Mouse (Mus musculus) lung, postnatal 0 days (tissue): Measurements from ENCODE around the gene Podxl2. TPM values are rescaled to one million over a fixed set of nuclear protein-coding genes. Genes with fewer than 3 reads are reported as not detected.
A peak's percentile ranks its signal among the peaks of the same experiment; 100 is the strongest.

Experiments used
- ATAC-seq: fragments of 200-750 bp; cut with Nextera tagmentation; 2 replicates; pipeline ENCODE4 v1.8.0; 2017; ENCODE audit warnings: moderate library complexity
- DNase-seq: peaks from one replicate; pipeline ENCODE4 v3.0.0-alpha.2; 2016; ENCODE audit warnings: low spot score
- H3K27ac ChIP-seq: fragments of 300-500 bp; sonication (generic); 2 replicates; pipeline ENCODE4 v1.5.1; 2014; ENCODE audit warnings: antibody characterized with exemption, mild to moderate bottlenecking, low read length, mixed read lengths
- H3K27me3 ChIP-seq: fragments of 300-500 bp; sonication (generic); replicated peaks from 2 replicates; pipeline ENCODE4 v1.6.1; 2014; ENCODE audit warnings: low read length, mixed read lengths; ENCODE audit not compliant: insufficient read depth
- H3K36me3 ChIP-seq: fragments of 300-500 bp; sonication (generic); 2 replicates; pipeline ENCODE4 v1.6.1; 2014; ENCODE audit warnings: low read length, mixed read lengths; ENCODE audit not compliant: insufficient read depth
- H3K4me1 ChIP-seq: fragments of 300-500 bp; sonication (generic); 2 replicates; pipeline ENCODE4 v1.6.1; 2014; ENCODE audit warnings: antibody characterized with exemption, low read depth, low read length, mixed read lengths; ENCODE audit not compliant: insufficient read depth
- H3K4me2 ChIP-seq: fragments of 300-500 bp; sonication (generic); replicated peaks from 2 replicates; pipeline ENCODE4 v1.6.1; 2014; ENCODE audit warnings: low read depth, mild to moderate bottlenecking, low read length, moderate library complexity, mixed read lengths
- H3K4me3 ChIP-seq: fragments of 300-500 bp; sonication (generic); 2 replicates; pipeline ENCODE4 v1.5.1; 2014; ENCODE audit warnings: low read depth, low read length
- H3K9ac ChIP-seq: fragments of 300-500 bp; sonication (generic); replicated peaks from 2 replicates; pipeline ENCODE4 v1.6.1; 2014; ENCODE audit warnings: low read depth, mild to moderate bottlenecking
- H3K9me3 ChIP-seq: fragments of 300-500 bp; sonication (generic); 2 replicates; pipeline ENCODE4 v1.6.1; 2016; ENCODE audit warnings: low read length, mixed read lengths
- CTCF ChIP-seq: IDR thresholded peaks from 2 replicates; pipeline ENCODE4 v1.5.1; 2016; ENCODE audit warnings: antibody characterized with exemption, mild to moderate bottlenecking
- EP300 ChIP-seq: IDR thresholded peaks from 2 replicates; pipeline ENCODE4 v1.6.1; 2016; ENCODE audit warnings: antibody characterized with exemption, mild to moderate bottlenecking, control low read depth
- WGBS: fragments of 180-500 bp; shearing (Covaris S2); extraction: QIAGEN DNeasy Blood & Tissue Kit; methylation state at CpG from one replicate; pipeline ENCODE4 v1.1.7; 2014; 5-methylcytosine and 5-hydroxymethylcytosine counted together
- polyA plus RNA-seq: library from polyadenylated mRNA; unstranded; fragments of >200 nt; fragmentation: Nextera tagmentation; extraction: Ambion mirVana; gene quantifications from 2 replicates; pipeline ENCODE4 v1.2.1, GENCODE M21; 2015

The Podxl2 gene
- polyA plus RNA-seq, 1 experiment from 2014 or later: 19.1 TPM

GRCm38 (mm10) chr6:88901947-88902820 is 27.3 kb upstream of the Podxl2 start, which contains the start of gene Tpra1:
TSS of gene Tpra1 (plus strand) at chr6:88902251.
- Histone ChIP-seq H3K4me1 (peaks cover 32% of the 10 kb centered on the region), H3K36me3 (no peaks in the 10 kb centered on the region), H3K4me3 (peak within 1 kb of the TSS; percentile 70), H3K27me3 (no peaks in the 10 kb centered on the region), H3K9ac (peak within 1 kb of the TSS; percentile 86), H3K27ac (peak within 1 kb of the TSS; percentile 92), H3K4me2 (peak within 1 kb of the TSS; percentile 97), H3K9me3 (no peaks in the 10 kb centered on the region)
- TF ChIP-seq CTCF: peak; percentile 52
- TF ChIP-seq EP300: peak; percentile 28; the same call in 1 of the 2 replicates
- ATAC-seq (peak; percentile 90), DNase-seq (peak; percentile 99)
- WGBS: under 1% methylated on average over 66 of the region's 66 CpGs

GRCm38 (mm10) chr6:88901471-88901870 is 26.6 kb upstream of the Podxl2 start:
- peak overlapping the region; percentile 97 for H3K4me2 ChIP-seq
- DNase-seq (peak; percentile 72), ATAC-seq (peak; percentile 30)
- H3K9me3 ChIP-seq: no peaks in the 10 kb centered on the region
- no peaks in the 10 kb centered on the region for H3K36me3 ChIP-seq
- H3K9ac ChIP-seq: peak overlapping the region; percentile 86
- 2% methylated on average over 5 of the region's 5 CpGs for WGBS
- TF ChIP-seq CTCF (no peak), EP300 (no peak)
- peaks cover 30% of the 10 kb centered on the region; the same call in 1 of the 2 replicates for H3K4me1 ChIP-seq
- H3K27ac ChIP-seq: peak overlapping the region; percentile 92
- peak overlapping the region; percentile 70 for H3K4me3 ChIP-seq
- H3K27me3 ChIP-seq: no peaks in the 10 kb centered on the region

- H3K4me3 ChIP-seq: no peak overlapping the region
- H3K36me3 ChIP-seq: no peaks in the 10 kb centered on the region
- H3K9ac ChIP-seq: no peak overlapping the region
- H3K4me2 ChIP-seq: no peak overlapping the region
- TF ChIP-seq CTCF: no peak
- TF ChIP-seq EP300: no peak
- 91% methylated on average over 2 of the region's 2 CpGs for WGBS
- H3K4me1 ChIP-seq: peaks cover 22% of the 10 kb centered on the region; the same call in 1 of the 2 replicates
- H3K27ac ChIP-seq: no peak overlapping the region
- ATAC-seq: no peak
- no peaks in the 10 kb centered on the region for H3K9me3 ChIP-seq
- no peak for DNase-seq
- H3K27me3 ChIP-seq: no peaks in the 10 kb centered on the region
These were observed 24.8 kb upstream of the Podxl2 start for GRCm38 (mm10) chr6:88899628-88900027.

GRCm38 (mm10) chr6:88899086-88899485 is 24.2 kb upstream of the Podxl2 start:
- TF ChIP-seq CTCF: no peak
- TF ChIP-seq EP300: no peak
- peak overlapping the region; percentile 92 for H3K4me2 ChIP-seq
- ATAC-seq (no peak), DNase-seq (no peak)
- no peaks in the 10 kb centered on the region for H3K9me3 ChIP-seq
- H3K27me3 ChIP-seq: no peaks in the 10 kb centered on the region
- H3K36me3 ChIP-seq: no peaks in the 10 kb centered on the region
- H3K9ac ChIP-seq: no peak overlapping the region
- peaks cover 19% of the 10 kb centered on the region; the same call in 1 of the 2 replicates for H3K4me1 ChIP-seq
- H3K4me3 ChIP-seq: no peak overlapping the region
- no peak overlapping the region for H3K27ac ChIP-seq
- WGBS: 53% methylated on average over 4 of the region's 4 CpGs

- no peak; the same call in 1 of the 2 replicates for TF ChIP-seq CTCF
- TF ChIP-seq EP300: no peak
- WGBS: under 1% methylated on average over 32 of the region's 33 CpGs
- Histone ChIP-seq H3K27me3 (no peaks in the 10 kb centered on the region), H3K4me2 (peak within 1 kb of the TSS; percentile 92), H3K9ac (peak within 1 kb of the TSS; percentile 44), H3K4me1 (peaks cover 14% of the 10 kb centered on the region; the same call in 1 of the 2 replicates), H3K4me3 (peak within 1 kb of the TSS; percentile 61), H3K9me3 (no peaks in the 10 kb centered on the region), H3K27ac (peak within 1 kb of the TSS; percentile 39; the same call in 1 of the 2 replicates), H3K36me3 (no peaks in the 10 kb centered on the region)
- DNase-seq: peak; percentile 98
- peak; percentile 80 for ATAC-seq
These were observed 23.7 kb upstream of the Podxl2 start, which contains the start of gene Mcm2 for GRCm38 (mm10) chr6:88898534-88899048. TSS of gene Mcm2 (minus strand) at chr6:88898780.

- Histone ChIP-seq H3K27ac (no peak overlapping the region), H3K27me3 (no peaks in the 10 kb centered on the region), H3K9ac (no peak overlapping the region), H3K4me1 (peaks cover 7% of the 10 kb centered on the region; the same call in 1 of the 2 replicates), H3K36me3 (no peaks in the 10 kb centered on the region), H3K9me3 (no peaks in the 10 kb centered on the region), H3K4me3 (no peak overlapping the region), H3K4me2 (no peak overlapping the region)
- TF ChIP-seq CTCF: no peak
- TF ChIP-seq EP300: no peak
- DNase-seq (no peak), ATAC-seq (no peak)
- WGBS: 45% methylated on average over 7 of the region's 7 CpGs
These were observed 22.4 kb upstream of the Podxl2 start for GRCm38 (mm10) chr6:88897246-88897645.
